Mouse (Mus musculus): Measurements from ENCODE around the gene Pbx2.
A peak's percentile ranks its signal among the peaks of the same experiment; 100 is the strongest.

The Pbx2 gene

GRCm38 (mm10) chr17:34583397-34583796 is 7.7 kb upstream of the Pbx2 start:
- DNase-seq: no peak

- no peak for DNase-seq
Observed at GRCm38 (mm10) chr17:34583819-34584218, 7.2 kb upstream of the Pbx2 start.

DNA sequence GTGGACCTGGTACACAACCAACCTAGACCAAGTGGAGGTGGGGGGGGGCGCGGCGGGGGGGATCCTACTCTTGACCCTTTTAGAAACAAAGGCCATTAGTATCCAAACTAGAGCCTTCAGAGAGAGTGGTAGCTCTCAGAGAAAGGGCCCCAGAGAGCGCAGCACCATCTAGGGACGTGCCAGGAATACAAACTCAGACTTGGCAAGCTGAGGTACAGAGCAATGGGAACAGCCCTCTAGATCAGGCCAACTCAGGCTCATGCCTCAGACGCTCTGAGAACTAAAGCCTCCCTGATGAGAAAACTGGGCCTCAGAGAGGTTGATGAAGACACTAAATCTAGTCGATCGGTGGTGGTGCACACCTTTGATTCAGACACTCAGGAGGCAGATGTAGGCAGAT is 5.9 kb upstream of the Pbx2 start:
- no peak for DNase-seq

- no peak for DNase-seq
Observed at GRCm38 (mm10) chr17:34585877-34586771, 4.9 kb upstream of the Pbx2 start.

GRCm38 (mm10) chr17:34586796-34587422 is 4.2 kb upstream of the Pbx2 start:
- DNase-seq: peak; percentile 95

DNA sequence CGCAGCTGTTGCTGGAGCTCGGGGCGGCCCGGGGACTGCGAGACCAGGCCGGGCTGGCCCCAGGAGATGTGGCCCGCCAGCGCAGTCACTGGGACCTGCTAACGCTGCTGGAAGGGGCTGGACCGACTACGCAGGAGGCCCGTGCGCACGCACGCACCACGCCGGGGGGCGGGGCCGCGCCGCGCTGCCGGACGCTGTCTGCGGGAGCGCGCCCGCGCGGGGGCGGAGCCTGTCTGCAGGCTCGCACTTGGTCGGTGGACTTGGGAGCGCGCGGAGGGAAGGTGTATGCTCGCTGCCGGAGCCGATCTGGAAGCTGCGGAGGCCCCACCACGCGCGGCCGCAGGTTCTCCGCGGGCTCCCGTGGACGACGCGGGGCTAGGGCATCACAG is 3.6 kb upstream of the Pbx2 start:
- peak; percentile 99 for DNase-seq

- DNase-seq: no peak
Observed at GRCm38 (mm10) chr17:34587814-34588213, 3.3 kb upstream of the Pbx2 start.

DNA sequence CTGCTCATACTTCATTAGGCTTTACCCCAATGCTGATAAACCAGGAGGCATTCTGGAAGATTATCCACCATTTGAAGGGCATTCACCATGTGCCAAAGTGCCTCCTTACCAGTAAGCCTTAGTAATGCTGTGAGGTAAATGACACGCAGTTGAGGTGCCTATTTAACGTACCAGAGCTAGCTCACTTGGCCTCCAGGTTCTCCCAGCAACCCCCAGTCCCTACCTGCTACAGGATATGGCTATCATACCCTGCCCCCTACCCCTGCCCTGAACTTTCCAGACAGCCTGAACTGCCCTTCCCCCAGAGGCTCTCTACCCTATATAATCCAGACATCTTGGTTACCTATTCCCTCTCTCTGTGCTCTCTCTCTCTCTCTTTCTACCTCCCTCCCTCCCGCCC is 2.3 kb upstream of the Pbx2 start:
- DNase-seq: no peak

GRCm38 (mm10) chr17:34589206-34589605 is 1.9 kb upstream of the Pbx2 start:
- DNase-seq: no peak

- peak; percentile 78 for DNase-seq
Observed at GRCm38 (mm10) chr17:34589681-34590101, 1.4 kb upstream of the Pbx2 start, which contains the start of gene Gpsm3. Gene Gpsm3 (plus strand): TSS chr17:34589806.

- peak; percentile 63 for DNase-seq
Observed at GRCm38 (mm10) chr17:34590154-34590987, 695 bp upstream of the Pbx2 start.

- DNase-seq: peak; percentile 98
Observed at GRCm38 (mm10) chr17:34591994-34592375, 919 bp downstream of the Pbx2 start.

GRCm38 (mm10) chr17:34592581-34593549 is 1.8 kb downstream of the Pbx2 start:
- DNase-seq: no peak

- no peak for DNase-seq
Observed at GRCm38 (mm10) chr17:34593752-34594525, 2.9 kb downstream of the Pbx2 start.

- no peak for DNase-seq
Observed at GRCm38 (mm10) chr17:34596098-34596497, 5.0 kb downstream of the Pbx2 start.

DNA sequence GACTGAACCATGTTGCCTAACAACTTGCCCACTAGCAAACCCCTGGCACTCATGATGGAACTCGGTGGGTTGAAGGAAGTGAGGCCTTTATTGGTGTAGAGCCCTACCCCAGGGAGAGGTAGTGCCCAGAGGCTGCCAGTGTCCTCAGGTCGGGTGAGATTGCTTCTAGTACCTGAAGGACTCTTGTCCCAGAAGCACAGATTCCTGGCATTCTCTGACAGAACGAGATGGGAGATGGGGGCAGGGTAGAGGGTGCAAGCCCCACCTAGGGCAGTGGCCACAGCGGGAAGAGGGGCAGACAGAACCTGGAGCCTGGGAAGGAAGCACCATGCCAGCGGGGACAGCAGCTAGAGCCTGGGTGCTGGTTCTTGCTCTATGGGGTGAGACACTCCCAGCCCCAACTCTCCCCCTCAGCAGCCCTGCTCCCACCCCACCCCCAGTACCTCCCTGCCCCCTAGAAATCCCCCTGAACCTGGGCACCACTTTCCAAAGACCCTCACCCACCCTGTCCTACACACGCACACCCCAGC is 6.6 kb downstream of the Pbx2 start, which contains the start of gene Ager:
Gene Ager (plus strand): TSS at position 297 of the 530 bp plus-strand sequence.
- peak; percentile 19 for DNase-seq

DNA sequence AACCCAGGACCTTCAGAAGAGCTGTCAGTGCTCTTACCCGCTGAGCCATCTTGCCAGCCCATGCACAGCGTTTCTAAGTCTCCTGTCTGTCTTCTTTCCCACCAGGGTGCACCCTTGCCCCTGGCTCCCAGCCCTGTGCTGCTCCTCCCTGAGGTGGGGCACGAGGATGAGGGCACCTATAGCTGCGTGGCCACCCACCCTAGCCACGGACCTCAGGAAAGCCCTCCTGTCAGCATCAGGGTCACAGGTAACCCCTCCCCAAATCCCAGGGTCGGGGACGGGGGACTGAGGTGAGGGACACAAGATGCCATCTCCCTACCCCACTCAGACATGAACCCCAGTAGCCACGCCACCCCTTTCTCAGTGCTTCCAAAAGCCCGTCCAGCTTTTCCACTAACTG is 8.8 kb downstream of the Pbx2 start:
- peak; percentile 17 for DNase-seq

GRCm38 (mm10) chr17:34601796-34602195 is 10.7 kb downstream of the Pbx2 start:
- peak; percentile 22 for DNase-seq

- DNase-seq: peak; percentile 96
Observed at GRCm38 (mm10) chr17:34603375-34604060, 12.5 kb downstream of the Pbx2 start, which contains the start of gene Rnf5. Gene Rnf5 (minus strand): TSS chr17:34603690.

DNA sequence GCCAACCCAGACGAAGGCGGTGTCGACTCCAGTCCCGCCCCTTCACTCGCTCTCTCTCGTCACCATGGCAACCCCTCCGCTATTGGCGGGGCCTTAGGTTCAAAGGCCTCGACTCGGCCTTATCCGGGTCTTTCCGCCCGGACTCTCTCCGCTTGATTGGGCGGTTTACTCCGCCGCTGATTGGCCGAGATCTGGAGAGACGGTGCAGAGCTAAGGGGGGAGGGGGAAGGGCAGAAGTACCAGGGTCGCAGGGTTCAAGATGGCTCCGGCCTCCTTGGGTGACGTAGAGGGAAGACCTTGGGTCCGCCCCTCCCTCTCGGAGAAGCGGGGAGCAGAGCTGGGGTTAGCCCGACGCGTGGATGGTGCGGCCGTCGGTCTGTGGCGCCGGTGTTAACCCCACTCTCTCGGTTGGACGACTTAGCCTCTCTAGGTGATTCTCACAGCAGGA is 13.0 kb downstream of the Pbx2 start, which contains the start of gene Agpat1:
Gene Agpat1 (plus strand): TSS at position 202 of the 448 bp plus-strand sequence.
- DNase-seq: peak; percentile 98
